Mouse (Mus musculus) gastrocnemius, postnatal 36 days (tissue): Measurements from ENCODE around the gene Ckb. TPM values are rescaled to one million over a fixed set of nuclear protein-coding genes. Genes with fewer than 3 reads are reported as not detected.
"Not testable (repeated sequence)": the region's sequence is repeated elsewhere in the genome, so short reads cannot be mapped to it uniquely, and the experiment has no call there.

ENCODE experiments used
- DNase-seq, 2 experiments: peaks; one replicate each; pipeline ENCODE4 v3.0.0; 2022
- intact Hi-C: fragments of 180-260 bp; cut with DNase I; formaldehyde crosslinking; loops from one replicate; pipeline ENCODE4 v1.15.1; 2025
- total RNA-seq, 2 experiments: library from RNA; stranded (reverse); gene quantifications; 2 replicates each; pipeline ENCODE4 v1.2.3; 2021

The Ckb gene
- total RNA-seq, 2 experiments from 2014 or later = 7.9 to 8.3 TPM

DNA sequence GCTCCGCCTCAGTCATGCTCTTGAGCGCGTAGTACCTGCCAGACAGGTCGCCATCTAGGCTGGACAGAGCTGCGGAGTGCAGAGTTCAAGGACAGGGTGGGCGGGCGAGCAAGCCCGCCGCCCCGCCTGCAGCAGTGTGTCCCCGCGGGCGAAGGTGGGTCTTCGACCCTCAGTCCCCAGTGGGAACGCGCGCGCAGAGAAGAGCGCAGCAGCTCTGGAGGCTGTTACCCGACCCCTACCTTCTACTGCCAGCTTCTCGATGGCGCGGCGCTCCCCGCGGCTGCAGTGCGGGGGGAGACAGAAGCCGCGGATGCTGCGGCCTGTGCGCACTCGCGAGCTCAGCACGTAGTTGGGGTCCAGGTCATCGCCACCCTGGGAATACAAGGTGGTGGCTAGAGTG, 1.2 kb downstream of the Ckb start:
- intact Hi-C loops = no loop called here
- DNase-seq = no peak

GRCm38 (mm10) chr12:111670371-111670971, 1.7 kb downstream of the Ckb start:
- intact Hi-C loops = no loop called here
- no peak for DNase-seq

- intact Hi-C loops = loop anchor here (2.0 kb wide), 1 partner anchor 25 kb away; no protein-coding TSS in a partner anchor
- DNase-seq = no peak
Observed at GRCm38 (mm10) chr12:111669961-111670360, 2.2 kb downstream of the Ckb start.

DNA sequence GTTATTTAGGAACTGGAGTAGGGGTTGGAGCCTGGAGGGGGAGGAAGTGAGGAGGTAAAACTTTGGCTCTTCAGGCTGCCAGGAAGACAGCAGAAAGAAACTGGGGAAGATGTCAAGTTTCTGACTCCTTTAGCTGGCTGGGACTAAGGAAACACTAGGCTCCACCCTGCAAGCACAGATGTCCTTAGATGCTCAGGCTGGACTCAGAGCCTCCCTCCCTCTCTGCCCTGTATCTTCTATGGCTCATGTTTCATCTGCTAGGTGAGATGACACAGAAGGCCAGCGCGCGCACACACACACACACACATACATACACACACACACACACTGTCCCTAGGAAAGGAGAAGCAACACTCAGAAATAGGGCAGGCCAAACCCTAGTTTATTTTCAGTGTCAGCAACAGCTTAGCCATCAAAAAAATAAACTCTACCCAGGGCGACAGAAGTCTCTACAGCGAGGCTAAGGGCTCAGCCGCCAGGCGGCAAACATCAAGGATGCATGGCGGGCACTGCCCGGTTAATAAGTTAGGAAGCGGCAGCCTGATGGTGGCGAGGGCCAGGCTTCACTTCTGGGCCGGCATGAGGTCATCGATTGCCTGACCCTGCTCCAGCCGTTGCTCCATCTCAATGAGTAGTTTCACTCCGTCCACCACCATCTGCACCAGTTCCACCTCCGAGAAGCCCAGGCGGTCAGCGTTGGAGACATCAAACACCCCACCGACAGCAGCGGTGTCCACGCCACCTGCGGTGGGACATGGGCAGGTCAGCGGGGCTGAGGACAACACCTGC, 2.9 kb downstream of the Ckb start:
- intact Hi-C loops = loop anchor here (2.0 kb wide), 1 partner anchor 26 kb away; no protein-coding TSS in a partner anchor
- DNase-seq = peak in 1 of 2 experiments; percentile 40

GRCm38 (mm10) chr12:111668457-111668912, 3.7 kb downstream of the Ckb start:
- intact Hi-C loops = loop anchor here (2.0 kb wide), 1 partner anchor 26 kb away; no protein-coding TSS in a partner anchor
- DNase-seq = peak; percentile 93 to 97

- intact Hi-C loops = loop anchor here (2.0 kb wide), 1 partner anchor 65 kb away; no protein-coding TSS in a partner anchor
- DNase-seq = no peak
Observed at GRCm38 (mm10) chr12:111667421-111667820, 4.7 kb downstream of the Ckb start.

- intact Hi-C loops = loop anchor here (2.0 kb wide), 1 partner anchor 66 kb away; no protein-coding TSS in a partner anchor
- DNase-seq = no peak
Observed at GRCm38 (mm10) chr12:111666380-111666779, 5.8 kb downstream of the Ckb start.

DNA sequence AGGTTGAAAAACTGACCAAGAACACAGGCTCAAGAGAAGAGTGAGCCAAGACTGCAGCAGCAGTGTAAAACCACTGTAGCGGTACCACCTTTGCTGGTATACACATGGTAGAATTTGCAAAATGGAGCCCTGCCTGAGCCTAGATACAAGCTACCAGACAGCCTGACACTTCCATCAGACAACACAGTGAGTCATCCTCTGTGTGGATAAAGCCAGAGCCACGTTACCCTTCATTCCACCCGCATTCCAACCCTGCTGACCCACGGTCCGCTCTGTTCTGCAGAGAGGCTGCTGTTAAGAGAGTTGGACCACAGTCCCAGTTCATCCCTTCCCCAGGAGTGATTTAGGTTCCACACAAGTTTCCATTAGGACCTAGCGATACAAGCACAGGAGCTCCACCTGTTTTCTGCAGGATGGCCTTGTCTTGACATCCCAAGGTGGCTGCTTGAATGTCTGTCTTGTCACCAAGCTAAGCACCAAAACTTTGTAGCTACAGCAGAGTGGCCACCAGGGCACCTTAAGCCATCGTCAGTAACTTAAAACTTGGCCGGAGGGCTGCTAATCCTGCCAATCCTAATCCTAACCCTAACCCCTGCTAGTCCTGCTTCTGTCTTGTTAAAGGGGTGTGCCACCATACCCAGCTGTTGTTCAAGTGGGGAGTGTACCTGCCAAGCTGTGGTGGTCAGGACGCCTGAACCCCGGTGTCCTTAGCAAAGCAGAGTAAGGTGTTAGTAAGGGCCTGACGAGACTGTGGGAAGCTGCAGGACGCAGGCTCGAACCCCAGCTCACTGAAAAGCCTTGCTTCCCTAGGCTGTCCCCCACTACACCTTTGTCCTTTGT, 6.9 kb downstream of the Ckb start:
- intact Hi-C loops = no loop called here
- no peak for DNase-seq

DNA sequence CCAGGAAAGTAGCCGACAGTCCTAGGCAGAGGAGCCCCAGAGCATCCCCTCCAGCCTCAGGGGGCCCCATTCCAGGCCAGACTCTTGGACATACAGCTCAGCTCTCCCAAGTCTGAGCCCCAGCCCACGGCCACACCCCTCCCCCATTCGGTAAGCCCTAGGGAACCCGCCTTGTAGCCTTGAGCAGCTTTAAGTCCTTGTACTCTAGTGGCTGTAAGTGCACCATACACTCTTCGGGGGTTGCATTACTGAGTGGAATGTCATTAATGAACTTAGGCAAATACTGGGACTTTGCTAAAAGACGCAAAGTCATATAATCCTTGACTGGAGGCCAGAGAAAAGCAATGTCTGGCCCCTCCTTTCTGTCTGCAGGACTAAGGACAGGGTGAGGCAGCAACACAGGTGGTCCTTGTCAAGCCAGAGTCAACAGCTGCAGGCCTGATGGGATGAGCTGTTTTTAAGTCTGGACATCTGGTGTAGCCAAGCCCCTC, 7.9 kb downstream of the Ckb start:
- intact Hi-C loops = no loop called here
- peak in 1 of 2 experiments; percentile 26 for DNase-seq

- no peak for DNase-seq
- intact Hi-C loops = no loop called here
Observed at GRCm38 (mm10) chr12:111663228-111664143, 8.7 kb downstream of the Ckb start.

- DNase-seq, intact Hi-C loops: not testable (repeated sequence)
Observed at GRCm38 (mm10) chr12:111661554-111661953, 10.6 kb downstream of the Ckb start.

- no peak for DNase-seq
- intact Hi-C loops = no loop called here
Observed at GRCm38 (mm10) chr12:111660628-111661027, 11.5 kb downstream of the Ckb start.

DNA sequence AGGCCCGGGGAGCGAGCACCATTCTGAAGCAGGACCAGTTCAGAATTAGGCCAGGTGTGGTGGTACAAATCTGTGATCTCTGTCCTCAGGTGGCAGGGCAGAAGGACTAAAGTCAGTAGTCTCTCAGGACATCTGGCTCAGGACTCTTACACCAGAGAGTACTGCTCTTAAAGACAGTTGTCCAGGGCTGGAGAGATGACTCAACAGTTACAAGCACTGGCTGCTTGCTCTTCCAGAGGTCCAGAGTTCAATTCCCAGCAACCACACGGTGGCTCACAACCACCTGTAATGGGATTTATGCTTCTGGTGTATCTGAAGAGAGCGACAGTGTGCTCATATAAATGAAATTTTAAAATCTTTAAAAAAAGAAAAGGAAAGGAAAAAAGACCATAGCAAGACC, 12.8 kb downstream of the Ckb start:
- DNase-seq = no peak
- intact Hi-C loops = no loop called here

- intact Hi-C loops = no loop called here
- no peak for DNase-seq
Observed at GRCm38 (mm10) chr12:111655695-111656094, 16.4 kb downstream of the Ckb start.

DNA sequence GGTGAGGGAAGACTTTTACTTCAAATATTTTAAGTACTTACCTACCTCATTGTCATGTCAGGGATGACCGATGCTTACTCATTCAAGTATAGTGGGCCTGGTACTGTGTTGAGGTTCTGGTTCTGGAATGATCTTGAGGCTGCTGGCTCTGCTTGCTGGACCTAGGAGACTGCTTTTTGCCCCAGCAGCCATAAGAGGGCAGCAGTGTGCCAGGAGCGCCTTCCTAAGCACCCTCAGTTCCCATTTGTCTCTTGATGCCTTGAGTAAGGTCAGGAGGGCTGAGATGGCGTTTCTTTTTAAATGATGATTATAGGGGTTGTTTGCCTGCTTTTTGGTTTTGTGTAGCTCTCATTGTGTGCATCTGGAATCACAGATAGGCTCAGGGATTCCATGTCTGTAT, 18.7 kb downstream of the Ckb start:
- DNase-seq = peak; percentile 49 to 51
- intact Hi-C loops = no loop called here

GRCm38 (mm10) chr12:111652953-111653352, 19.2 kb downstream of the Ckb start:
- intact Hi-C loops = no loop called here
- DNase-seq = no peak

GRCm38 (mm10) chr12:111648061-111648645, 24.0 kb downstream of the Ckb start:
- intact Hi-C loops = loop anchor here (10.0 kb wide), 1 partner anchor 223 kb away; no protein-coding TSS in a partner anchor
- peak; percentile 25 to 56 for DNase-seq
